Mouse (Mus musculus) bone marrow macrophage, adult 2 months (primary cell): ENCODE results near the gene Sema6b.

ENCODE experiments used
- CTCF ChIP-seq: IDR thresholded peaks from 2 replicates; pipeline ENCODE4 v1.5.1; 2012; ENCODE audit warnings: low read depth, mild to moderate bottlenecking, low read length, moderate library complexity
- POLR2A ChIP-seq: IDR thresholded peaks from 2 replicates; pipeline ENCODE4 v1.6.1; 2012; ENCODE audit warnings: mild to moderate bottlenecking, low read depth, low read length, borderline replicate concordance

GRCm38 (mm10) chr17:56169830-56170229 lies 29.7 kb upstream of the Sema6b start:
- TF ChIP-seq CTCF: no peak
- TF ChIP-seq POLR2A: no peak
